In the genomic region with DNA sequence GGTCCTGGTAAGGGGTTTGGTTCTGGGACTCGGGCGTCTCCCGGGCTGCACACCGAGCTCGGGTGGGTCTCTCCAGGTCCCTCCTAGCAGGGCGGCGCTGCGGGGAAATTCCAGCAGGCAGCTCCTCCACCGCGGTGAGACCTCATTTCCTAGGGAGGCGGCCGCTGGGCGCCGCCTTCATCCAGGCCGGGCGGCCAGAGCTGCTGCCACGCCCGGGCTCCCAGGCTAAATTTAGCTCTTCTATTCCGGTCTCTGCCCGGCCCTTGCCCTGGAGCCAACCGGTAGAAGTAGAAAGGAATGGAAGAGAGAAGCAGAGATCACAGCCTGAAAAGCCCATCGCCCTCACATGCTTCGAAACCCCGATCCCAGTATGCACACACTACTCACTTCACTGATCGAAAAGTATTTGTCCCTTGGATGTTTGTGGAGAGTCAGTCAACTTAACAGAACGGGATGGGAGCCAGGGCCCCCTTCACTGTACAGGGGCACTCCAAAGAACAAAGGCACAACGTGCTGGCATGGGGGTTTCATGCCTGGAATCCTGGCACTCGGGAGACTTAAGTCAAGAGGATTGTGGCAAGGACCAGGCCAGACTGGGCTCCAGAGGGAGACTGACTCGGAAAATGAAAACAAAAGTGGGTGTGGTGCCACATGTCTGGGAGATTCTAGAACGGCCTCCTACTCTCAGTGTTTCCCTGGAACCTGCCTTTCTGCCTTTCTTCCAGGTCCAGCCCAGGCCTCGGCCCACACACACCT, we compare ENCODE assay signal across 8 mouse cellular contexts. TPM values are rescaled to one million over a fixed set of nuclear protein-coding genes. Genes with fewer than 3 reads are reported as not detected.
DNase-seq lines count a peak whose midpoint lies in the region; ATAC-seq and TF ChIP-seq lines count a peak whose summit lies in the region.

No protein-coding gene starts in this region.

- intact Hi-C loops in left cerebral cortex, adult 2 months (cut with DNase I): loop anchor here (2.0 kb wide), 1 partner anchor 28 kb away; no protein-coding TSS in a partner anchor
- intact Hi-C loops in gastrocnemius, postnatal 36 days (cut with DNase I): loop anchor here (2.0 kb wide), 2 partner anchors 14 to 28 kb away; no protein-coding TSS in a partner anchor

- no peaks in the 10 kb centered on the region for H3K36me3 ChIP-seq in liver, embryonic 14.5 days (replicated peaks; ENCODE audit: control insufficient read depth, insufficient read depth, low read depth)

- H3K9me3 ChIP-seq in liver, embryonic 14.5 days (ENCODE audit: control insufficient read depth, low read length): no peaks in the 10 kb centered on the region

- TF ChIP-seq EP300 in liver, embryonic 14.5 days (IDR thresholded peaks at IDR 0.05; ENCODE audit: low read depth): no peak

- no peaks in the 10 kb centered on the region for H3K27me3 ChIP-seq in liver, embryonic 14.5 days (ENCODE audit: control insufficient read depth, insufficient read depth, low read length)

- H3K4me2 ChIP-seq in liver, embryonic 14.5 days (ENCODE audit: low read depth): peak overlapping the region; percentile 90

- peak in 1 of 2 experiments; percentile 37 for DNase-seq in left cerebral cortex, adult 2 months (ENCODE audit: extremely low spot score in 1 of 2, low spot score in 2 of 2)
- DNase-seq in left cerebral cortex, adult 11 months (ENCODE audit: low spot score): no peak
- DNase-seq in gastrocnemius, postnatal 36 days: peak; percentile 72 to 80
- peak; percentile 49 for DNase-seq in induced T-regulatory cell, adult 2 months (ENCODE audit: low read depth)
- DNase-seq in liver, embryonic 14.5 days (ENCODE audit: low read depth in 3 of 3, low spot score in 3 of 3): peak in 2 of 3 experiments; percentile 53 to 77
- peak; percentile 28 for DNase-seq in naive thymus-derived CD4-positive, alpha-beta T cell, adult 2 months (ENCODE audit: low read depth)
- peak; percentile 58 for DNase-seq in thymus, postnatal 4 days

- no peak for TF ChIP-seq CTCF in left cerebral cortex, adult 2 months (IDR thresholded peaks at IDR 0.05)
- TF ChIP-seq CTCF in liver, embryonic 14.5 days (IDR thresholded peaks at IDR 0.05; ENCODE audit: low read depth): peak; percentile 3; the same call in 1 of the 2 replicates

- peak; percentile 64 for ATAC-seq in common myeloid progenitor, adult 5-6 weeks (replicated peaks; ENCODE audit: low read depth, poor library complexity, severe bottlenecking)
- peak; percentile 80 for ATAC-seq in liver, embryonic 14.5 days (ENCODE audit: insufficient read depth)

- H3K27ac ChIP-seq in left cerebral cortex, adult 2 months: peak overlapping the region; percentile 88
- H3K27ac ChIP-seq in liver, embryonic 14.5 days: peak overlapping the region; percentile 79

- H3K9ac ChIP-seq in liver, embryonic 14.5 days (replicated peaks): peak overlapping the region; percentile 75

- WGBS in liver, embryonic 14.5 days (ENCODE audit: insufficient replicate concordance): 7% methylated on average over 31 of the region's 31 CpGs

- peaks cover 24 to 34% of the 10 kb centered on the region in 2 experiments for H3K4me1 ChIP-seq in liver, embryonic 14.5 days (replicated peaks; ENCODE audit: control insufficient read depth in 2 of 2, insufficient read depth in 2 of 2, low read length in 1 of 2)

- peak overlapping the region; percentile 27 for H3K4me3 ChIP-seq in left cerebral cortex, adult 2 months
- peak overlapping the region; percentile 43 to 50 for H3K4me3 ChIP-seq in liver, embryonic 14.5 days (ENCODE audit: insufficient read depth in 1 of 2, low read depth in 2 of 2, low read length in 2 of 2)

RNA-seq across cellular contexts. Expression of a gene that starts 46.2 kb away (rescaled TPM):
- not detected for total RNA-seq in left cerebral cortex, adult 2 months (2021)
- not detected in 2 replicates for total RNA-seq in common myeloid progenitor, adult 5-6 weeks (2017)
- not detected for total RNA-seq in gastrocnemius, postnatal 36 days (2021)
- polyA plus RNA-seq in liver, embryonic 14.5 days (2012; rRNA removed): not detected in 2 replicates
- polyA plus RNA-seq in liver, embryonic 14.5 days (2014; fragmentation: Nextera tagmentation; extraction: Ambion mirVana): not detected in 2 replicates

RNA-seq across cellular contexts. Expression of a gene that starts 46.3 kb away (rescaled TPM):
- total RNA-seq in left cerebral cortex, adult 2 months (2021): not detected
- not detected in 2 replicates for total RNA-seq in common myeloid progenitor, adult 5-6 weeks (2017)
- total RNA-seq in gastrocnemius, postnatal 36 days (2021): not detected
- polyA plus RNA-seq in liver, embryonic 14.5 days (2012; rRNA removed): not detected in 2 replicates
- not detected in 2 replicates for polyA plus RNA-seq in liver, embryonic 14.5 days (2014; fragmentation: Nextera tagmentation; extraction: Ambion mirVana)

RNA-seq across cellular contexts. Expression of a gene that starts 54.2 kb away (rescaled TPM):
- total RNA-seq in left cerebral cortex, adult 2 months (2021): 100 to 1,000 TPM; 353 to 363 TPM
- 6,083 and 6,415 TPM in 2 replicates for total RNA-seq in common myeloid progenitor, adult 5-6 weeks (2017)
- total RNA-seq in gastrocnemius, postnatal 36 days (2021): 10 to 100 TPM; 74.6 to 88.0 TPM
- polyA plus RNA-seq in liver, embryonic 14.5 days (2012; rRNA removed): 466 and 1,286 TPM in 2 replicates
- 993 and 1,059 TPM in 2 replicates for polyA plus RNA-seq in liver, embryonic 14.5 days (2014; fragmentation: Nextera tagmentation; extraction: Ambion mirVana)

Comparison
In these comparisons a context has a peak if more than half of its experiments do, and no peak if none do; other contexts are left out.
1. RNA of a gene that starts 54.2 kb away (total RNA-seq): 6,083 to 6,415 TPM in common myeloid progenitor, adult 5-6 weeks; 353 to 363 TPM in left cerebral cortex, adult 2 months and 74.6 to 88.0 TPM in gastrocnemius, postnatal 36 days; every median in the first group is over 10 times any median in the second.